Mouse (Mus musculus): Measurements from ENCODE around the gene Bcl2l11. TPM values are rescaled to one million over a fixed set of nuclear protein-coding genes. Genes with fewer than 3 reads are reported as not detected.

Bcl2l11 gene
- polyA plus RNA-seq, 1 experiment from 2014 or later, result 11.0 TPM

DNA sequence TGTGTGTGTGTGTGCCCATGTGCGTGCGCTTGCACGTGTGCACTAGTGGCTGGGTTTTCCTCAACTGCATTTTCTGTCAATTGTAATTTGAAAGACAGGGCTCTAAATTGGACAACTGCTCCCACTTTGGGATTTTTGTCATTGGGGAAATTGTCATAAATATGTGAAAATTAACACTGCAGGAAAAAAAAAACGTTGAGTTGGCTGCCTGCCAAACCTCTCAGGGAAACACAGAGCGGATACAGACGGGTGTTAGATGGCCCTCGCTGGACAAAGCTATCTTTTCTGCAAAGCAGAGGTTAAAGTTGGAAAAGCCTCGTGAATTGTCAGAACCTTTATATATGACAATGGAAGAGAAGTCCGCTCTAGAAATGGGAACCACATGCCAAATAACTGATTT is 84.5 kb downstream of the Bcl2l11 start:
- no peak overlapping the region for H3K4me2 ChIP-seq
- H3K9me3 ChIP-seq (replicated peaks), result no peaks in the 10 kb centered on the region
- H3K27me3 ChIP-seq, result no peaks in the 10 kb centered on the region
- H3K4me1 ChIP-seq, result peaks cover 24% of the 10 kb centered on the region
- no peak overlapping the region for H3K4me3 ChIP-seq
- H3K36me3 ChIP-seq (ENCODE audit: poor library complexity, severe bottlenecking), result no peaks in the 10 kb centered on the region
- H3K27ac ChIP-seq, result no peak overlapping the region
- H3K9ac ChIP-seq, result no peak overlapping the region
- 30% methylated on average over 9 of the region's 9 CpGs for WGBS
- no peak for ATAC-seq

DNA sequence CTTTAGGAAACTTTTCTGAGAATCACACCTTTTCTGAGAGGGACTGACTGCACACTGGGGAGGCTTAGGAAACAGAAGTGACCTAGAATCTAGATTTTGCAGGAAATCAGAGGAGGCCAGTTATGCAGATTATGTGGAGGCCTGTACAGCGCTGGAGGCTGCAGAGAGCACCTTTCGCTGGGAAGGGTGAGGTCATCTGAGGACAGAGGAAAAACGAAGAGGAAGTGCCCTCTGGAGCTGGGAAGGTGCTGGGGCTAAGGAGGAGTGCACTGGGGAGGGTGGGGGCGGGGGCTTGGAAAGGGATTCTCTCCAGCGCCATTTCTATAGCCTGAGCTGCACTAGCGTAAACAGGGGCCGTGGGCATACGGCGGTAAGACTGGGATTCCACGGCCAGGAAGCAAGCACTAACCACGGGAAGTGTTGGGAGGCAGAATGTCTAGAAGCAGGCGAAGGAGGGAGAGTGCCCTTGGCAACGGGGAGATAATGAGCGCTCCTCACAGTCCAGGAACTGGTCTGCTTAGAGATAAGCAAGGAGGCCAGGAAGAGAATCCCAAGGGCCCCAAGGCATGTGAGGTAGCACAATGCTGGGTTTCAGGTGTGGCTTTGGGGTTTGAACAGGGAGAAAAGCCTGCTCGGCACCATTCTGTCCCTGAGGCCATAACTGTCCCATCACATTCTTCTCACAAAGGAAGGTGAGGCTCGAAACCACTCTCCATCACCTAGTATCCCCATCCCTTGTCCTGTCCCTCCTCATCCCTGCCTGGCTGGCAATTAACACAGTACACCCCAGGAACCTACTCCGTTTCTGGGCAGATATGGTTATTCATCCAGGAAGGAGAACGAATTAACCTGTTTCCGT is 85.4 kb downstream of the Bcl2l11 start:
- 0 out of 2 replicates have a peak overlapping the region, but pooled peaks have one; percentile 2 for H3K9ac ChIP-seq

DNA sequence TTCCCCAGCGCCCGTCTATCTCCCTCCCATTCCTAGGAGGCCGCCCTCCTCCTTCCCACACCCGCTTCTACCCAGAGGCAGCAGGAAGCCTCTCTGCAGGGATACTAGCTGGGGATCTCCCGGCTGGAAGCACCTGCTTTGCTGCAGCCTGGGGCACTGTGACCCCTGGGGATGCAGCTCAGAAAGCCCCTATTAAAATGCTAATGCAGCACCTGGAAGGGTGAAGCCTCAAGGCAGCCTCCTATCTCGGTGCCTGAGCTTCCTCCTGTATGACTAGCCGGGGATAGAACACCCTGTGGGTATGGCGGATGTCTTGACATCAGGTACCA is 86.0 kb downstream of the Bcl2l11 start:
- Histone ChIP-seq H3K27me3 (no peaks in the 10 kb centered on the region), H3K9me3 (replicated peaks) (no peaks in the 10 kb centered on the region), H3K4me1 (peaks cover 24% of the 10 kb centered on the region), H3K4me2 (0 out of 2 replicates have a peak overlapping the region, but pooled peaks have one; percentile 21), H3K4me3 (no peak overlapping the region), H3K36me3 (ENCODE audit: poor library complexity, severe bottlenecking) (no peaks in the 10 kb centered on the region), H3K9ac (no peak overlapping the region), H3K27ac (no peak overlapping the region)
- WGBS, result 34% methylated on average over 8 of the region's 8 CpGs
- ATAC-seq, result 0 out of 2 replicates have a peak, but pooled peaks have one; percentile 33

More for the DNA sequence above, 85.4 kb downstream of the Bcl2l11 start:
- ATAC-seq, result 0 out of 2 replicates have a peak, but pooled peaks have one; percentile 30
- H3K4me2 ChIP-seq, result peak overlapping the region; percentile 21
- no peaks in the 10 kb centered on the region for H3K27me3 ChIP-seq
- no peaks in the 10 kb centered on the region for H3K36me3 ChIP-seq (ENCODE audit: poor library complexity, severe bottlenecking)
- H3K4me3 ChIP-seq, result no peak overlapping the region
- 12% methylated on average over 19 of the region's 19 CpGs for WGBS
- no peak overlapping the region for H3K27ac ChIP-seq
- peaks cover 24% of the 10 kb centered on the region for H3K4me1 ChIP-seq
- no peaks in the 10 kb centered on the region for H3K9me3 ChIP-seq (replicated peaks)
